Mouse (Mus musculus) olfactory bulb, adult 2 months (tissue): ENCODE results near the gene Btn2a2.

Experiments used
- CTCF ChIP-seq: fragments of 200-500 bp; IDR thresholded peaks from 2 replicates; pipeline ENCODE4 v1.5.1; 2012; ENCODE audit warnings: low read depth, mild to moderate bottlenecking, low read length, moderate library complexity; ENCODE audit not compliant: insufficient read depth
- POLR2A ChIP-seq: fragments of 200-500 bp; IDR thresholded peaks from 2 replicates; pipeline ENCODE4 v1.6.1; 2012; ENCODE audit warnings: mild to moderate bottlenecking, low read depth, low read length, moderate library complexity; ENCODE audit not compliant: insufficient read depth

DNA sequence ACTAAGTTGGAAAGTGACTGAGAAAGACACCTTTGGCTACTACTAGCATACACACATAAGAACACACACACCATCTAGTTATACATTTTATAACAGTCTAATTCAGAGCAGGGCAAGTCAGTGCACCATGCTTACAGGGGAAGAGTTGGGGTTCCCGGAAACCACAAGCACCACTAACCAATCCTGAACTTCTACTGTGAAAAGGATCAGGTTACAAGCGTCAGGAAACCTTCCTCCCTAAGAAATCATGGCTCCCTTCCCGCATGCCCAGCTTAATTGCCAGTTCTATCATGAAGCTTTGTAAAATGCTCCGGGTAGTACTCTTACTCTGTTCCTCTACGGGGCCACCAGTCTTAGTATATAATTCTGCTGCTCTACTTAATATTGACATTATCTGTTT is 3.4 kb downstream of the Btn2a2 start:
- no peak for TF ChIP-seq POLR2A
- no peak for TF ChIP-seq CTCF
